Mouse (Mus musculus) v-Abl transformed pro-B cells (cell line): ENCODE results near the gene 1700001C19Rik.

Source experiments
- in situ Hi-C, 2 experiments: fragments of 400-800 bp; cut with MboI; formaldehyde crosslinking; loops; one replicate each; pipeline ENCODE4 v1.15.1; 2025; ENCODE audit not compliant: unreplicated experiment in 2 of 2

The 1700001C19Rik gene

GRCm38 (mm10) chr17:47464248-47464965 lies 27.2 kb upstream of the 1700001C19Rik start:
- in situ Hi-C loops = no loop called here

- in situ Hi-C loops = no loop called here
Observed at GRCm38 (mm10) chr17:47462728-47463388, 25.7 kb upstream of the 1700001C19Rik start.

DNA sequence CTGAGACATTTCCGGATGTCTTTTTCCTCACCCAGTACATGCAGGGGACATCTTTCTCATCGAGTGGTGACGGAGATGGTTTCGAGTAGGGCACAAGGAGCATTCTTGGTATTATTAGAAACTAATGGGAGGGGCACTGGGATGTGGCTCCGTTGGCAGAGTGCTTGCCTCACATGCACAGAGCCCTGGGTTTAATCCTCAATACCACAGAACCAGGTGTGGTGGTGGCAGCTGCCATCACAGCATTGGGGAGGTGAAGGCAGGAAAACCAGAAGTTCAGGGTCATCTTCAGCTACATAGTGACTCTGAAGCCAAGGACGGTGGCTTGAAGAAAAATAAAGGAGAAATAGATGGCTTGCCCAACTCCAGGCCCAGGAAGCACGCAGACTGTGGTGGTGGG lies 25.0 kb upstream of the 1700001C19Rik start:
- in situ Hi-C loops = no loop called here

GRCm38 (mm10) chr17:47461688-47462087 lies 24.5 kb upstream of the 1700001C19Rik start:
- in situ Hi-C loops = no loop called here

GRCm38 (mm10) chr17:47459341-47459919 lies 22.3 kb upstream of the 1700001C19Rik start:
- in situ Hi-C loops = no loop called here

GRCm38 (mm10) chr17:47458936-47459335 lies 21.8 kb upstream of the 1700001C19Rik start:
- in situ Hi-C loops = no loop called here

GRCm38 (mm10) chr17:47458310-47458709 lies 21.1 kb upstream of the 1700001C19Rik start:
- in situ Hi-C loops = no loop called here

GRCm38 (mm10) chr17:47454675-47455074 lies 17.5 kb upstream of the 1700001C19Rik start:
- in situ Hi-C loops = no loop called here

GRCm38 (mm10) chr17:47452886-47453285 lies 15.7 kb upstream of the 1700001C19Rik start:
- in situ Hi-C loops = no loop called here

DNA sequence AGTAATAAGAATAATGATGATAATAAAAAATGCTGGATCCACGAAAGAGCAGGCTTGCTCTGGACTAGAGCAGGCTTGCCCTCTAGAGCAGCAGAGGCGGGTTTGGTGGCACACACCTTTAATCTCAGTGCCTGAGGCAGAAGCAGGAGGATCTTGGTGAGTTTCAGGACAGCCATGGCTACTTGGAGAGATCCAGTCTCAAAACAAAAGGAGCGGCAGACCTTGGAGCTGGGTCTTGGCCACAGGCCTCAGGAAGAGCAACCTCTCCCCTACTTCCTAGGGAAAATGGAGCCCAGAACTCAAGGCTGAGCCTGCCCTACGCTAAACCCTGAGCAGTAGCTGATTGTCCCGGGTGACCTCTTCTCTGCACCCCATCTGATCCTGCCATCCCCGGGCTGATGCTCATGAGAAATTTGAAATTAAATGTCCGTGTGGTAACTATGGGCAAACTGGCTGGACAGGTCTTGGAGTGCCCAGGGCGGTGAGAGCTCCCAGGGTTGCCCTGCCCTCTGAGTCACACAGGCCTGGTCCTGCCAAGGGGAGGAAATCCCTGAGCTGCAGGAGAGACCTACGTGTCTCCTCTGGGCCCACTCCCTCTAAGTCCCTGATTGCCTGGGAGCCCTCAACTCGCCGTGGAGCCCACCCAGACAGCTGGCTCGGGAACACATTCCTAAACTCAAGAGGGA lies 13.8 kb upstream of the 1700001C19Rik start:
- in situ Hi-C loops = no loop called here

GRCm38 (mm10) chr17:47450239-47450638 lies 13.1 kb upstream of the 1700001C19Rik start:
- in situ Hi-C loops = no loop called here

DNA sequence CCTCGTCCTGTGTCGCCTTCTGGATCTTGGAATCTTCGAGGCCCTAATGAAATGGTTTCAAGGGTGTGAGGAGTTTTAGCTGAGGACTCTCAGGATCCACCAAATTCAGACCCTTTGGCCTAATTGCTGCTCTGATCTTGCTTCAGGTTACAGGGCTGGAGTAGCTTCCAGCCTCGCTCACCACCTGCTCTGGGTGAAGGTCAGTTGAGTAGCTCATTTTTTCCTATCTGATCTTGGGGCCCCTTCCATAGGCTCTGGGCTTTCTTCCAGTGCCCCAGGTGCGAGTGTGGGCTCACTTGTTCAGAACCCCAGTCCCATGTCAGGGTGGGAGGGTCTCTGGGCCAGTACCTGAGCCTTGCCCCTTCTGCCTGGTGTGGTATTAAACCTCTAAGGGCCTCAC lies 12.3 kb upstream of the 1700001C19Rik start:
- in situ Hi-C loops = no loop called here

- in situ Hi-C loops = no loop called here
Observed at GRCm38 (mm10) chr17:47448523-47449372, 11.6 kb upstream of the 1700001C19Rik start.

DNA sequence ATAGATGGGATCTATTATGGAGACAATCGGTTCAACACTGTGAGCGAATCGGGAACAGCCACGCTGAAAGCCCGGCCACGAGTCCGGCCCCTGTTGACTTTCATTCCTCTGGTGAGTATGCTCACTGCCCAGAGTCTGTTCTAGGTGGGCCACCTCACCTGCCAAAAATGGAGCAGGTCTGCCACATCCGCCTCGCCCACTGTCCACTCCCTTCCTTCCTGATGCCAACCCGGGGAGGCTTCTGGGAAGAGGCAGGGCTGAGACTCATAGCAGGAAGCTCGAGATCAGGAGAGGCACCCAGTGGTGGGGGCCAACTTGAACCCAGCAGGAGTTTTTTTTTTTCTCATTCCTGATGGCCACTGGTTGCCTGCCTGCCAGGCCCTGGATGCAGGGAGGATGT lies 9.4 kb upstream of the 1700001C19Rik start:
- in situ Hi-C loops = no loop called here

- in situ Hi-C loops = no loop called here
Observed at GRCm38 (mm10) chr17:47446025-47446424, 8.8 kb upstream of the 1700001C19Rik start.

- in situ Hi-C loops = no loop called here
Observed at GRCm38 (mm10) chr17:47445518-47445917, 8.3 kb upstream of the 1700001C19Rik start.

- in situ Hi-C loops = no loop called here
Observed at GRCm38 (mm10) chr17:47444113-47444512, 6.9 kb upstream of the 1700001C19Rik start.

DNA sequence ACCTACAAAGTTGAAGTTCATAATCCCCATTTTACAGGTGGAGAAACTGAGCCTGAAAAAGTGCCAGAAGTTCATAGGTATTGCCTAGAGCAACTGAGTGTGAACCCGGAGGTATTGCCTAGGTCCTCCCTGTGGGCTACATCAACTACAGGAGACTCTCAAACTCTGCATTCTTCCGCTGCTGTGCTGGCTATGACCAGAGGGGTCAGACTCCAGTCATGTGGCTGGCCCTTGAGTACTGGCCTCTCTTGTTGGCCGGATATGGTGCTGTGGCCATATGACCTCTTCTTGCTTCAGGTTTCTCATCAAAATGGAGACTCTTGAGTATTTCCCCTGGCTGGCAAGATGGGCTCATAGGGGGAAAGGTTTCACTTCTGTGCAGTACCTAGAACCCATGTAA lies 5.1 kb upstream of the 1700001C19Rik start:
- in situ Hi-C loops = no loop called here

DNA sequence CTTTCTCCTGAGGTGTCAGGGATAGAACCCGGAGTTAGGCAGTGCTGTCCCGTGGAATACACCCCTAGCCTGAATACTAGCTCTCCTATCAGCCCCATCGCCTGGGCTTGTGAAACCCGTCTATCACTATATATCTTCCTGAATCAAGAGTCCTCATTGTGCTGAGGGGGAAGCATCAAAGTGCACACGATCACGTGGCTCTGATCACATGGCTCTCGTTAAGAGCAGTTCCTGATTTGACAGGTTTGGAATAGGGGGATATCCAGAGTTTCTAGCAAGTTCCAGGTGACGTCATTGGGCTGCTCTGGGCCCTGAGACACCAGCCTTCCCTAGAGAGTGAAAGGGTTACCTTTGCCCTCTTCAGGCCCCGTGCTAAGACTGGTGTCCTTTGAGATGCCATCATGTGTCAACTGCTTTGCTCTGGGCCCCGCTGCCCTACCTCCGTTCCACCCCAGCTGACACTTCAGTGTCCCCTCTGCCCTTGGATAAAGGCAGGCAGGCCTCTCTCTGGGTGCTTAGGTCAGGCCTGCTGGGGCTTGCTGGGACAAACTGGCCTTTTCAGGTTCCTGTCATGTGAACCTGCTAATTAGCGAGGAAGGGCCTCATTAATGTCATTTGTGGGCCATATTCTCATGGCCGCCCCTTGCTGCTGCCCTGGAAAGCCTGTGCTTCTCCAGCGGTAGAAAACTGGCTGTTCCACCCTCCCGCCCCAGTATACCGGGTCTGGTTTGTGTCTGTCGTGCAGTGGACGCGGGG lies 4.3 kb upstream of the 1700001C19Rik start:
- in situ Hi-C loops = no loop called here
